Mouse (Mus musculus) forebrain, embryonic 13.5 days (tissue): ENCODE measurements at regions not wholly inside any gene's neighbourhood (a gene's known extent, or its start where the extent isn't known, plus 50 kb on each side); places are given as distances from the start of the nearest gene placed in this dataset.
A peak's percentile ranks its signal among the peaks of the same experiment; 100 is the strongest.

Experiments
- ATAC-seq: fragments of 200-750 bp; cut with Nextera tagmentation; 2 replicates; pipeline ENCODE4 v1.8.0; 2017
- H3K27ac ChIP-seq: fragments of 300-500 bp; sonication (generic); 2 replicates; pipeline ENCODE4 v1.5.1; 2015; ENCODE audit warnings: inconsistent platforms, mild to moderate bottlenecking, moderate library complexity
- H3K27me3 ChIP-seq: fragments of 300-500 bp; sonication (generic); 2 replicates; pipeline ENCODE4 v1.6.1; 2015; ENCODE audit warnings: mild to moderate bottlenecking, inconsistent platforms
- H3K36me3 ChIP-seq: fragments of 300-500 bp; sonication (generic); 2 replicates; pipeline ENCODE4 v1.6.1; 2015; ENCODE audit warnings: mild to moderate bottlenecking, inconsistent platforms; ENCODE audit not compliant: poor library complexity, severe bottlenecking
- H3K4me1 ChIP-seq: fragments of 300-500 bp; sonication (generic); 2 replicates; pipeline ENCODE4 v1.6.1; 2015; ENCODE audit warnings: inconsistent platforms
- H3K4me2 ChIP-seq: fragments of 300-500 bp; sonication (generic); 2 replicates; pipeline ENCODE4 v1.6.1; 2015; ENCODE audit warnings: inconsistent platforms, mild to moderate bottlenecking, moderate library complexity
- H3K4me3 ChIP-seq: fragments of 300-500 bp; sonication (generic); 2 replicates; pipeline ENCODE4 v1.5.1; 2015; ENCODE audit warnings: mild to moderate bottlenecking, inconsistent platforms
- H3K9ac ChIP-seq: fragments of 300-500 bp; sonication (generic); 2 replicates; pipeline ENCODE4 v1.6.1; 2015; ENCODE audit warnings: mild to moderate bottlenecking, inconsistent platforms
- H3K9me3 ChIP-seq: fragments of 300-500 bp; sonication (generic); replicated peaks from 2 replicates; pipeline ENCODE4 v1.6.1; 2016; ENCODE audit warnings: inconsistent platforms
- WGBS: fragments of 180-500 bp; shearing (Covaris S2); methylation state at CpG from one replicate; pipeline ENCODE4 v1.1.7; 2015; 5-methylcytosine and 5-hydroxymethylcytosine counted together

DNA sequence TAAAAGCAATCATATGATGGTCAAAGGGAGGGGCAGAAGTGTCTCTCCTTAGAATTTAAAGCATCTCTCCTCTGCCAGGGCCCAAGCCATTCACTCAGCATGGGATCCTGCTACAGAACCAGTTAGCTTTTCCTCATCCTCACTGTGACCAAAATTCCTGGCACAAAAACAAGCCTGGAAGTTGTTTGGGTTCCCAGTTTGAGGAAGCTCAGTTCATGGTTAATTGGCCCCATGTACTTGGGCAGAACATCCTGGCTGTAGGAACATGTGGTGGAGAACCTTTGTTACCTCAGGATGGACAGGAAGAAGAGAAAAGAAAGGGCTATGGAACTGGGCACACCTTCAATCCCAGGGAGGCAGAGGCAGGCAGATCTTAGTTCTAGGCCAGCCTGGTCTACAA is 52.4 kb upstream of the Mfge8 start:
- Histone ChIP-seq H3K4me2 (no peak overlapping the region), H3K4me3 (no peak overlapping the region), H3K36me3 (no peaks in the 10 kb centered on the region), H3K4me1 (no peaks in the 10 kb centered on the region), H3K9ac (no peak overlapping the region), H3K27ac (no peak overlapping the region), H3K27me3 (no peaks in the 10 kb centered on the region), H3K9me3 (no peaks in the 10 kb centered on the region)
- no peak for ATAC-seq

DNA sequence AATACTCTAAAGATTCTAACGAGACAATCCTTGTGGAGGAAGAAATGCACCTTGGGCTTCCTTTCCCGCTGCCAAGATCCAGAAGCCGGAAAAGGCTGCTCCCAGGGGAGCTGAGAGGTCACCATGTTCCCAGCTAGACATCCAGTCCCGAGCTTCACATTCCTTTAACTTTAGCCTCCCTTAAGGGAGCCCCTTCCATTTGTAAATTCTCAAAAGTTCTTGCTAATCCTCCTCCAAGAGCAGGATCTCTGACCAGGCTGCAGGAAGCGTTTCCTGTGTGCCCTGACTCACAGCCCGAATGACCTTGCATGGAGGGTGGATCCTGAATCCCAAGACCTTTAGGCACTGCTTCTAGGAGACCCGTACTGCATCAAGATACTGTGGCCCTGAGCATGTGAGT is 53.5 kb upstream of the Mfge8 start:
- no peak for ATAC-seq
- Histone ChIP-seq H3K4me3 (no peak overlapping the region), H3K27me3 (no peaks in the 10 kb centered on the region), H3K27ac (no peak overlapping the region), H3K4me2 (no peak overlapping the region), H3K9me3 (no peaks in the 10 kb centered on the region), H3K36me3 (no peaks in the 10 kb centered on the region), H3K4me1 (no peaks in the 10 kb centered on the region), H3K9ac (no peak overlapping the region)
- 76% methylated on average over 7 of the region's 7 CpGs for WGBS

DNA sequence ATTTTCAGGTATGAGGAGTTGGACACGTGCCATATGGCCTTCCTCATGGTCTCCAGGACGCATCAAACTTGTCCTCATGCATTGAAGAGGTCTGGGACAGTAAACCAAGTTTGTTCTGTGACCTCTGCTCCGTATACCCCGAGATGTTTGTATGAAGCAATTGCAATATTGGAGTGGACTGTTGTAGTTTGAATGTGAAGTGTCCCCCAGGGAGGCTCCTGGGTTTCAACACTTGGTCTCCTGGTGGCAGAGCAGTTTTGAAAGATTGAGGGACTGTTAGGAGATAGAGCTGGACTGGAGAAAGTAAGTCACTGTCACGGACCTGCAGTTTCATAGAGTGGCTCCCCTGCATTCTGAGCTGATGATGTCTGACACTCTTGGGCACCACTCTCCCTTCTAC is 54.6 kb upstream of the Mfge8 start:
- ATAC-seq = no peak
- 86% methylated on average over 5 of the region's 5 CpGs for WGBS
- H3K9me3 ChIP-seq = no peaks in the 10 kb centered on the region

DNA sequence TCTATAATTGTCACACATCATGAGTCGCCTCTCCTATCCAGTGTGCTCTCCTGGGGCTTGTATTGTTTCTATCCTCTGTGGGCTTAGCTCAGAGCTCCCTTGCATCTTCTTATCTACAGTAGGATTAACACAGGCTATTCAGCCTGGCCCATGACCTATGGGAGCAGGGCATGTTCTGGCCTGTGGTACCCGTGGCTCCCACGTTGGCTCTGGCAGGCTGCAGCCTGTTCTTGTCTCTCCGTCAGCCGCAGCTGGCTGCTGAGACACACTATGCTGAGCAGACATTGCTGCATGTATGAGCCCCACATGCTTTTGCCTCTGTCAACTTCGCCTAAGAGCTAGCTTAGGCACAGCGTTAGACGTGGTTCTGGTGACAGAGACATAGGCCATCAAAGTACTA is 58.3 kb upstream of the Mfge8 start:
- Histone ChIP-seq H3K9ac (no peak overlapping the region), H3K27ac (no peak overlapping the region), H3K4me3 (no peak overlapping the region), H3K4me1 (peaks cover 8% of the 10 kb centered on the region), H3K9me3 (no peaks in the 10 kb centered on the region), H3K36me3 (no peaks in the 10 kb centered on the region), H3K27me3 (0 out of 2 replicates have a peak, but pooled peaks cover 2% of the 10 kb centered on the region), H3K4me2 (no peak overlapping the region)
- WGBS = 48% methylated on average over 8 of the region's 8 CpGs
- no peak for ATAC-seq

More for the DNA sequence above, 54.6 kb upstream of the Mfge8 start:
- H3K27ac ChIP-seq = no peak overlapping the region
- H3K4me3 ChIP-seq = no peak overlapping the region
- no peaks in the 10 kb centered on the region for H3K4me1 ChIP-seq
- H3K4me2 ChIP-seq = no peak overlapping the region
- no peak overlapping the region for H3K9ac ChIP-seq
- H3K27me3 ChIP-seq = no peaks in the 10 kb centered on the region
- no peaks in the 10 kb centered on the region for H3K36me3 ChIP-seq

- H3K4me2 ChIP-seq = no peak overlapping the region
- H3K27ac ChIP-seq = no peak overlapping the region
- WGBS = 96% methylated on average over 2 of the region's 2 CpGs
- 0 out of 2 replicates have a peak, but pooled peaks cover 4% of the 10 kb centered on the region for H3K27me3 ChIP-seq
- H3K4me1 ChIP-seq = peaks cover 8% of the 10 kb centered on the region
- no peaks in the 10 kb centered on the region for H3K9me3 ChIP-seq
- peak; percentile 43 for ATAC-seq
- H3K4me3 ChIP-seq = no peak overlapping the region
- no peak overlapping the region for H3K9ac ChIP-seq
- no peaks in the 10 kb centered on the region for H3K36me3 ChIP-seq
Measured at GRCm38 (mm10) chr7:79210376-79211215, 61.7 kb upstream of the Mfge8 start.

GRCm38 (mm10) chr7:79211287-79211976 is 61.6 kb upstream of the Abhd2 start:
- Histone ChIP-seq H3K9ac (no peak overlapping the region), H3K27me3 (0 out of 2 replicates have a peak, but pooled peaks cover 4% of the 10 kb centered on the region), H3K9me3 (no peaks in the 10 kb centered on the region), H3K36me3 (no peaks in the 10 kb centered on the region), H3K4me1 (peaks cover 8% of the 10 kb centered on the region), H3K4me3 (no peak overlapping the region), H3K27ac (no peak overlapping the region), H3K4me2 (no peak overlapping the region)
- WGBS = 22% methylated on average over 9 of the region's 9 CpGs
- ATAC-seq = peak; percentile 55; the same call in 1 of the 2 replicates

GRCm38 (mm10) chr7:79212231-79212630 is 60.8 kb upstream of the Abhd2 start:
- Histone ChIP-seq H3K36me3 (no peaks in the 10 kb centered on the region), H3K4me2 (no peak overlapping the region), H3K27me3 (0 out of 2 replicates have a peak, but pooled peaks cover 4% of the 10 kb centered on the region), H3K9me3 (no peaks in the 10 kb centered on the region), H3K4me3 (no peak overlapping the region), H3K9ac (no peak overlapping the region), H3K4me1 (peaks cover 8% of the 10 kb centered on the region), H3K27ac (no peak overlapping the region)
- WGBS = 75% methylated on average over 3 of the region's 3 CpGs
- ATAC-seq = no peak

DNA sequence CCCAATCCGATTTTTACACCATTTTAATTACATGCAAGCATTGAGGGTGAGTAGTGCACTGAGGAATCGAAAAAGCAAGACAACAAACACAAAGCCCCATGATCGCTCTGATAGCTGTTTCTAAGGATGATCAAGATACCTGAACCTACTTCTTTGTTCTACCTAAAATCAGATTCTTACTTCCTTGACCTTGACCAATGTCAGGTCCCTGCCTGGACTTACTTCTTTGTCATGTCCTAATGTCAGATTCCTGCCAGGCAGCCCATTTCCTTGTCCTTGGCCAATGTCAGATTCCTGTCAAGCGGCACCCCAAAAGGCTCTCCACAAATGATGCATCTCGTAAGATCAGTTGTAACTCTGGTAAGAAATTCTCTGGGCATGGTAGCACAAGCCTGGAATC is 58.0 kb upstream of the Abhd2 start:
- H3K4me1 ChIP-seq = peaks cover 8% of the 10 kb centered on the region
- H3K9me3 ChIP-seq = no peaks in the 10 kb centered on the region
- H3K27me3 ChIP-seq = 0 out of 2 replicates have a peak, but pooled peaks cover 4% of the 10 kb centered on the region
- no peak for ATAC-seq
- no peak overlapping the region for H3K4me2 ChIP-seq
- H3K36me3 ChIP-seq = no peaks in the 10 kb centered on the region
- H3K4me3 ChIP-seq = no peak overlapping the region
- WGBS = 89% methylated on average over 5 of the region's 5 CpGs
- H3K27ac ChIP-seq = no peak overlapping the region
- H3K9ac ChIP-seq = no peak overlapping the region

DNA sequence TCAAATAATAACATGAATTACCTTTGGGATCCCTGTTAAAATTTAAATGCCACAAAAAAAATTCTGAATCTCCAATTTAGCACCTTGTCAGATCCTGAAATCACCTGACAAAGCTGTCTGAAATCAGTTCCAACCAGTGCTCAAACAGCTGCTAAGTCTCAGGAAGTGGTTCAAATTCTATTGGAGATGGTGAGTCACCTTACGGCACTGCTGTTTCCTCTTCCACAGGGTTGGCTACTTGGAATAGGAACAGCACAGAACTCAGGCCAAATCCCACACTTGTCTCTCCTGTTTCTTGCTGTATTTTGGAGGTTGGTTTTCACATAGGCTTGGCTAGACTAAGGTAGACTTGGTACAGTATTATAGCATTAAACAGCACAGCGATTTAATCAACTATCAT is 55.8 kb upstream of the Abhd2 start:
- Histone ChIP-seq H3K4me3 (no peak overlapping the region), H3K9me3 (no peaks in the 10 kb centered on the region), H3K36me3 (no peaks in the 10 kb centered on the region), H3K27me3 (0 out of 2 replicates have a peak, but pooled peaks cover 1% of the 10 kb centered on the region), H3K4me1 (no peaks in the 10 kb centered on the region), H3K4me2 (no peak overlapping the region), H3K9ac (no peak overlapping the region), H3K27ac (no peak overlapping the region)
- WGBS = 91% methylated on average over 2 of the region's 2 CpGs
- no peak for ATAC-seq

- Histone ChIP-seq H3K27me3 (no peaks in the 10 kb centered on the region), H3K4me3 (no peak overlapping the region), H3K9ac (no peak overlapping the region), H3K36me3 (no peaks in the 10 kb centered on the region), H3K4me2 (no peak overlapping the region), H3K27ac (no peak overlapping the region), H3K9me3 (no peaks in the 10 kb centered on the region), H3K4me1 (no peaks in the 10 kb centered on the region)
- ATAC-seq = no peak
- 89% methylated on average over 9 of the region's 9 CpGs for WGBS
Measured at GRCm38 (mm10) chr7:79222626-79223335, 50.2 kb upstream of the Abhd2 start.
